Mouse (Mus musculus): ENCODE measurements around the gene Stk35.

Gene Stk35
- long read RNA-seq, experiment 1, full-length matches to known transcripts: 1 of 1 reads
- long read RNA-seq, experiment 1, partial matches to known transcripts: 0 of 1 reads
- long read RNA-seq, experiment 1, other reads (novel, unspliced or antisense): 0 of 1 reads
- long read RNA-seq, experiment 2, partial matches to known transcripts: 1 of 4 reads
- long read RNA-seq, experiment 2, other reads (novel, unspliced or antisense): 0 of 4 reads

DNA sequence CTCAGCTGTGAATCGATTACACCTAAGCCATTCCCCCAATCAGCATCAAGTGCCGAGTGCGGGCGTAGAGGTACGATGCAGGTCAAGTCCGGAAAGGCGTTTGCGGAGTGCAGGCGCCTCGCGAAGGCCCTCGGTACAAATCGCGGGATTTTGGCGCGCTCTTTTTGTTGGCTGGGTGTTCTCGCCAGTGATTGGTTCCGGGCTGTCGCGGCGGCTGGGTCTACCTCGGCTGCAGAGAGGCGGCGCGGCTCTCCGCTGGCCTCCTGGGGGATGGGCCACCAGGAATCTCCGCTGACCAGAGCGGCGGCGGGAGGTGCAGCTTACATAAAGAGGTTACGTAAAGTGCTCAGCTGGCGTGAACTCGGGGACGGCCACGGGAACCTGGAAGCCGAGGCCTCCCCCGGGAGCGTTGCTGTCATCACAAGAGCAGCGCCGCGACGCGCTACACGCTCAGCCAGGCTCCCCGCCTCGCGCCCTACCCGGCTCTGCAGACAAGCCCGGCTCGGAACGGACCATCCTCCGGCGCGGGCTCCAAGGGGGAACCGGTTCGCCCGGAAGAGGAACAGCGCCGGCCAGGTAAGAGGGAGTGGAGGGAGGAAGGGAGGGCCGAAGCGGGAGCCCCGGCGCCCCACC, at the start of gene Stk35:
Gene Stk35 (plus strand): TSS at position 247 of the 633 bp plus-strand sequence.
- intact Hi-C loops (cut with DNase I): loop anchor here (5.0 kb wide), 1 partner anchor 72 kb away; no protein-coding TSS in a partner anchor

DNA sequence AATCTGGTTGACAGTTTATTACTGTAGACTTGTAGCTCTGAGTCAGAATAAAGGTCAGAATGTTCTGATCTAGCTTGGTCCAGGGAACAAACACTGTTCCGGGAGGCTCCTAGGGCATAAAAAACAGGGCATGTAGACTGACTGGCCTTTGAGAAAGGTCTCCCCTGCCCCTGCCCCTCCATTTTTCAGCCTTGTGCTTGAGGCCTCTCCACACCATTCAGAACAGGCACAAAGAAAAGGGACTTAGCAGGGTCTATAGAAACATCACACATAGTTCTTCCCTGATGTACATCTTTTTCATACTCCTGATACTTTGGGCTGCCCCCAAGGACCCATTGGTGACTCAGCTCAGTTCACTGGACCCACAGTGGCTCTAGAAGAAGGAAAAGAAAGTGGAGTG, 18.3 kb upstream of the Stk35 start:
- intact Hi-C loops (cut with DNase I): no loop called here

DNA sequence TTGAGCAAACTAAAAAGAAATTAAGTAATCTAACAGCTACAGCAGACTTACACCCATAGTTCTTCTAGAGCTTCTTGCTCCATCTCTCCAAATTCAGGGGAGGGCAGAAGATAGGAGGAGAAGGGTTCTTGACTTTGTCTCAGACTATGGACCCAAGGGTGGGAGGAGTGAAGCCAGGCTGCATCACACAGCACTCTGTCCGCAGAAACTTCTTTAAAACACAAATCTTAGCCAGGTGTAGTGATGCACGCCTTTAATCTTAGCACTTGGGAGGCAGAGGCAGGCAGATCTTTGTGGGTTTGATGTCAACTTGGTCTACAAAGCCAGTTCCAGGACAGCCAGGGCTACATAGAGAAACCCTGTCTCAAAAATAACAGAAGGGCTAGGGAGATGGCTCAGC, 3.8 kb upstream of the Stk35 start:
- intact Hi-C loops (cut with DNase I): loop anchor here (10.0 kb wide), 1 partner anchor 192 kb away; no protein-coding TSS in a partner anchor

DNA sequence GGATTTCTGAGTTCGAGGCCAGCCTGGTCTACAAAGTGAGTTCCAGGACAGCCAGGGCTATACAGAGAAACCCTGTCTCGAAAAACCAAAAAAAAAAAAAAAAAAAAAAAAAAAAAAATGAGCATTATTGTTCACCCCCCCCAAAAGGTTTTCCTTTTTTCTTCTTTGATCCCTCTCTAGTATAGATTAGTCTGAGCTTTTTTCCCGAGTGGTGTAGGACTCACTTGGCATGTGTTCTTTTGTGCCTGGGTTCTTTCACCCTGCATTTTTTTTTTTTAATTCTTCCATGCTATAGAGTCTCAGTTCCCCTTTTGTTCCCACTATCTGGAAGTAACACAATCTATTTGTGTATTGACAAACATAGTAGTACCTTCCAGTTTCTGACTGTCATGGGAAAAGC, 2.6 kb upstream of the Stk35 start:
- intact Hi-C loops (cut with DNase I): loop anchor here (10.0 kb wide), 1 partner anchor 193 kb away; no protein-coding TSS in a partner anchor

DNA sequence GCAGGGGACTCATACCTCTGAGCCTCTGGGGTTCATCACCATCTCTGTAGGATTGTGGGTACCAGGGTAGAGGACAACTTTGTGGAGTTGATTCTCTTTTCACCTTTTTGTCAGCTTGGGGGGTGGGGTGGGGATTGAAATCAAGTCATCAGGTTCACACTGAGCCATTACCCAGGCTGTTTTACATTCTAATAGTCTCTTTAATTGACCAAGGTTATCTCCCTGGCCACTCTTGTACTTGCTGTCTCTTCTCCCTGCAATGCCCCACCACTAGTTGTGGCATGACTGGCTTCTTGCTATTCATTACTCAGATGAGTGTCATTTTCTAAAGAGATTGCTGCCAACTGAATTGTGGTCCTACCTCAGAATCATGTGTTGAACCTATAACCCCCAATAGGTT, 1.9 kb upstream of the Stk35 start:
- intact Hi-C loops (cut with DNase I): loop anchor here (10.0 kb wide), 1 partner anchor 194 kb away; no protein-coding TSS in a partner anchor

DNA sequence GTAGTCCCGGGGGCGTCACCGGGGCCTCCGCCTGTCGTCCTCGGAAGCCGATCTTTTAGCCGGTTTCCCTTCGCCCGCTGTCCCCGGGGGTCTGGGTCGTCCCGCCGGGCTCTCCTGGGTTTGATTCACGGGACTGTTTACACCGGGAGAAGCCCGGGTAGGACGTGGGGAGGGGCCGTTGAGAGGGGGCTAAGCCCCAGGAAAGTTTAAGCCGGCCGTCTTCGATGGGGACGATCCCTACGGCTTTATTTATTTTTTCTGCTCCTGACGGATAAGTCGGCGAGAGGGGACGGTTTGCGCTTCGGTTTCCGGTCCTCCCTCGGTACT, 550 bp downstream of the Stk35 start:
- intact Hi-C loops (cut with DNase I): loop anchor here (5.0 kb wide), 1 partner anchor 71 kb away; no protein-coding TSS in a partner anchor

DNA sequence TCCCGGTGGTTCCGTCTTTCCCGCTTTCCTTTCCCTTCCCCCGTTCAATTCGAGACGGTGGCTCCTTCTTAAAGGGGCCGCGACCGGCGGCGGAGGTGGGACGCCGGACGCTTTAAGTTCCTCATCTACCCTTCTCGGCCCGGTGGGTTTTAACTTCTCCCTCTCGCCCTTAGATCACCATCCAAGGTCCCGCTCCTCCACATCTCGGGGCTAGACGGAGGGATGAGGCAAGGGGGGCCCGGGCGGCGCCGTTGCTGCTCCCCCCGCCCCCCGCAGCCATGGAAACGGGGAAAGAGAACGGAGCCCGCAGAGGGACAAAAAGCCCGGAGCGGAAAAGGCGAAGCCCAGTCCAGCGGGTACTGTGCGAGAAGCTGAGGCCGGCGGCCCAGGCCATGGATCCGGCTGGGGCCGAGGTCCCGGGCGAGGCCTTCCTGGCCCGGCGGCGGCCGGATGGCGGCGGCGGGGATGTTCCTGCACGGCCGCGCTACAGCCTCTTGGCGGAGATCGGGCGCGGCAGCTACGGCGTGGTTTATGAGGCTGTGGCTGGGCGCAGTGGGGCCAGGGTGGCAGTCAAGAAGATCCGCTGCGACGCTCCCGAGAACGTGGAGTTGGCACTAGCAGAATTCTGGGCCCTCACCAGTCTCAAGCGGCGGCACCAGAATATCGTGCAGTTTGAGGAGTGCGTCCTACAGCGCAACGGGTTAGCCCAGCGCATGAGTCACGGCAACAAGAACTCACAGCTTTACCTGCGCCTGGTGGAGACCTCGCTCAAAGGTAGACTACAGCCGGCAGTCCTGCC, 1.1 kb downstream of the Stk35 start:
- intact Hi-C loops (cut with DNase I): loop anchor here (5.0 kb wide), 1 partner anchor 71 kb away; no protein-coding TSS in a partner anchor

DNA sequence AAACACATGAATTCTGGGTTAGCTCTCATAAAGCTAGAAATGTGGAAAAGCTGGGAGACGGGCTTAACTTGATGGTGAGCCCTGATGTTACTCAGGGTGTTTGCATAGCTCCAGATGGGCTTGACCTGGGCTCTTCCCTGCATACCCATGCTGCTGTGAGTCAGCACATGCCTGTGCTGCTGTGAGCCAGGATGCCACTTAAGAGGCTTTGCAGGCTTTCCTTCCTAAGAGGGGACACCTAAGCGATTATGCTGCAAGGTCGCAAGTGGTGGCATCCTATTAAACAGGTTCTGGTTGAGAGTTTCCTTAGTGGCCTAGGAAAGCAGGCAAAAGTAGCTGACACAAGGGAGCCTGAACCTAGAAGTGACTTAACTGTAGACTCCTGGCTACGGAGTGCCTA, 5.2 kb downstream of the Stk35 start:
- intact Hi-C loops (cut with DNase I): no loop called here

DNA sequence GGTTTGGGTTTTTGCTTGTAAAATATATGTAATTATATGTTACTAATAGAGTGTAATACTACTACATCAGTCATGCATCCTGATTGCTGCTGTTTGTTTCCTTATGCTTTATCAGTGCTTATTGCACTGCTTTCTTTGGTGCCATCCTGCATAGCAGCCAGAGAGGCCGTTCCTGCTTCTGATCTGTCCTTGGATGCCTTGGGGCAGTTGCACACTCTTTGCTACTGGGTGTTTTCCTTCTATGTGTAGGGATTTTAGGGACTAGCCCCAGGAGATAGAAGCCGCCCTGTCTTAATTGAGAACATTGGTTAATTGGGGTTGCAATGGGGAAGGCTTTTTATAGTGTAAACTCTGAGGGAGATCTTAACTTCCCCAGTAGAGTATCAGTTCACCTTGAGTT, 6.2 kb downstream of the Stk35 start:
- intact Hi-C loops (cut with DNase I): no loop called here

DNA sequence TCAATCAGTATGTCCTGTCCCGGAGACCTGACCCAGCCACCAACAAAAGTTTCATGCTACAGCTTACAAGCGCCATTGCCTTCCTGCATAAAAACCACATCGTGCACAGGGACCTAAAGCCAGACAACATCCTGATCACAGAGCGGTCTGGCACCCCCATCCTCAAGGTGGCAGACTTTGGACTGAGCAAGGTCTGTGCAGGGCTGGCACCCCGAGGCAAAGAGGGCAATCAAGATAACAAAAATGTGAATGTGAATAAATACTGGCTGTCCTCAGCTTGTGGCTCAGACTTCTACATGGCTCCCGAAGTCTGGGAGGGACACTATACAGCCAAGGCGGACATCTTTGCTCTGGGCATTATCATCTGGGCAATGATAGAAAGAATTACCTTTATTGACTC, 10.2 kb downstream of the Stk35 start:
- intact Hi-C loops (cut with DNase I): no loop called here

DNA sequence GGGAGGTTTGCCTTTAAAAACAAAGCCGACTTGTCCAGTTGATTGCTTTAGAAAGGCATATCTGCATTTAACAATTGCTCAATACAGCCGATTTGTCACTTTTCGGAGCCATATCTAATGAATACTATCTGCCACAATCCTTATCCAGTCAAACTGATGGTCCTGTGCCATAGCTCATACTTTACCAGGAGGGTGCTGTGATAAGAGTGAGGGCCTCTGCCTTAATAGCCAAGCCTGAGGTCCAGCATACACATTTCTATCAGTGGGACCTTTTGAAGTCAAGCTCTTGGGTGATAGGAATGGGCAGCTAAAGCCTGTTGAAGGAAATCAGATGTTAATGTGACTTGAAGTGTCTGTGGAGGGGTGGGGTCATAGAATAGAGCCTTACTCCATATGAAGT, 13.7 kb downstream of the Stk35 start:
- intact Hi-C loops (cut with DNase I): no loop called here

DNA sequence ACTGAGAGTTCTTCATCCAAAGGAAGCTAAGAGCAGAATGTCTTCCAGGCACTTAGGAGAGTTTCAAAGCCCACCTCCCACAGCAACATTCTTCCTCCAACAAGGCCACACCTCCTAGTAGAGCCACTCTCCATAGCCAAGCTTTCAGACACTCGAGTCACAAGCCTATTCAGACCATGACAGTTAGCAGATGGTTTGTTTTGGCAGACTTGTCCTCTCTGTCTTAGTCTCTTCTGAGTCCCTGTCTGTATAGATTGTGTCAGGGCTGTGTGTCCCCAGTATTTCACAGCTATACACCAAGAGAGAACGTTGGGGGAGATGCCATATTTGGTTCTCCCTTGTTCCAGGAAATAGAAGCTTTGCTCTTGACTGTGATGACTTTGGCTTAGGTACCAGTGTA, 14.8 kb downstream of the Stk35 start:
- intact Hi-C loops (cut with DNase I): no loop called here

DNA sequence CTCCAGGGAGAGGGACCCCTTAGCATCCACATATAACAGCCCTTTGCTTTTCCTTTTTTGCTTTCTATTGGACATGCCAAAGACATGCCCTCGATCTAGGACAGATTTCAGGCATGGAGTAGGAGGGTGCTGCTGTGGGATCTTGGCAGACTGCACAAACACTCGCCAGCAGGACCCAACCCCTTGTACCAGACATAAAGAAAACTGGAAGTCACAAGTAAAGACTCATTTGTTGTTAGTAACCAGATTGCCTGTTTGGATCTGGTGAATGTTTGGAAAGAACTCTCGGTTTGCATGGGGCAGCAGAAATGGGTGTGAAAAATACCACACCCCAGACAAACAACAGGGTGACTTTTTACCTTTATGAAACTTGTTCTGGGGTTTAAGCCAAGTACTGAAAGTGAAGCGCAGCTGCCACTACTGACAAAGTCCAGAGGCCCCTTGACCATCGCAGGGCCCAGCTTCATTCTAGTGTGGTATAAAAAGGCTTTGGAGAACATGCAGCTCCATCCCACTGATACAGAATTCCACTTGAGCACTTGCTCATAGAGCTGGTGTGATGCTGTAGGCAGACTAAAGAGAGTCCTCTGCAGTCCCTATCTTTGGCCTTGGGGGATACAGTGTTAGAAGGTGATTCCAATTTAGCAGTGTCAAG, 17.4 kb downstream of the Stk35 start:
- intact Hi-C loops (cut with DNase I): no loop called here

DNA sequence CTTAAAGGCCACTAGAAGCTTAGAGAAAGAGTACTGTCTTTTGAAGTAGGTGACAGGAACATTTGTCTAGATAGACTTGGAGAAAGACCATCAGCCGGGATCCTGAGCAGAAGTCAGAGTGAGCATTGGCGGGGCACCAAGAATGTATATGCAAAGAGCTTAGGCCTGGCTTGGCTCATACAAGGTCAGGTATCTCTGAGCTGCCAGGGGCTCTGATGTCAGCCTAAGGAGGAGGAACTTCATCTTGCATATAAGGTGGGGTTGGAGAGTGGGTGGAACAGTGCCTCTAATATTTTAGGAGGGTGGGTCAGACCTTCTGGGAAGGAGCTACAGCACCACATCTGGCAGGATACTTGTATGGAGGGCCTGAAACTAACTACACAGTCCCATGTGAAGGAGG, 18.6 kb downstream of the Stk35 start:
- intact Hi-C loops (cut with DNase I): no loop called here

DNA sequence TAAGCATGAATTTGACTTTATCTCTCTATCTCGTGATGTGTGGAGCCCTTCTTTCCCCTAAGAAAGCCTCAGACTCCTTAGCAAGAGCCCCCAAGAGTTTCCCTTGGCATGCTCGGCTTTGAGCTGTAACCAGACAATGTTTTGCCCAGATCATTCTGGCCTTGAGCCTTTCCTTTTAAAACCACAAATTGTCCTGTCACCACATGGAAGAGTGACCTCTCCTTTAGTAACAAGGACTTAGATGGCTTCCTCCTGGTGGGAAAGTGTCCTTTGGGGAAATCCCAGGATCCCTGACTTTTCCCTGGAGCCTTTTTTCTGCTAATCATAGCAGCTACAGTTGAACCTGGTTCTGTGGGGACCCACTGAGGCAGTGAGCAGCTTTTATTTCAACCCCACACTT, 19.2 kb downstream of the Stk35 start:
- intact Hi-C loops (cut with DNase I): no loop called here

DNA sequence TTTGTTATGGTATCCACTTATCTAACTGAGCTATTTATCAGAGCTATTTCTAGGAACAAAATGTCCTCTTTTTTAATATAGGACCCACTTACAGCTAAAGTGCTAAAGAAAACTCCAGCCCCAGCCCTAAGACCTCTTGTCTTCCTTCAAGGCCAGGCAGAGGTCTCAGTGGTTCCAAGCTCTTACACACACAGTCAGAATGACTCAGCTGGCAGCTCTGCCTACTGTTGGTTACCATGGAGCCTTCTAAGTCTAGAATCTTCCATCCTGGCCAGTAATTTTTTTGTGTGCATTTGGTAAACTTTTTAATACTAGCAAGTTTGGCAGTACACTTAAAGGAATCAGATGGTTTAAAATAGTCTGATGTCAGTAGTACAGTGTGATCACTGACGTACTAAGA, 19.6 kb downstream of the Stk35 start:
- intact Hi-C loops (cut with DNase I): no loop called here

DNA sequence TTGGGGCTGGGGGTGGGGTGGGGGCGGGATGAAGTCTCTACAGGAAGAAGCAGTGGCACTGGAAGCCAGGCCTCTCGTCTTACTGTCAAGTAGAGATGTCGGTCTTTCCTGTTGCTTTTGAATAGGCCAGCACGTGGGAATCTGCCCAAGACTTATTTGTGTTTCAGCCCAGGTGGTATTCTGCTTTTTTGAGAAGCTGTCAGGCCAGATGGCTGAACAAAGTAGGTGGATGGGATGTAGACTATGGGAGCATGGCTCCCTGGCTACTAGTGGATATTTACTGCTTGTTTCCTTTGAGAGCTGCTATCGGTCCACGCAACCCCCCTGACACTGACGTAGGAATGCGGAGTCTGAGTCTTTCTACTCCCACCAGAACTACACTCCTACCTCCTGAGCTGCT, 20.7 kb downstream of the Stk35 start:
- intact Hi-C loops (cut with DNase I): no loop called here

DNA sequence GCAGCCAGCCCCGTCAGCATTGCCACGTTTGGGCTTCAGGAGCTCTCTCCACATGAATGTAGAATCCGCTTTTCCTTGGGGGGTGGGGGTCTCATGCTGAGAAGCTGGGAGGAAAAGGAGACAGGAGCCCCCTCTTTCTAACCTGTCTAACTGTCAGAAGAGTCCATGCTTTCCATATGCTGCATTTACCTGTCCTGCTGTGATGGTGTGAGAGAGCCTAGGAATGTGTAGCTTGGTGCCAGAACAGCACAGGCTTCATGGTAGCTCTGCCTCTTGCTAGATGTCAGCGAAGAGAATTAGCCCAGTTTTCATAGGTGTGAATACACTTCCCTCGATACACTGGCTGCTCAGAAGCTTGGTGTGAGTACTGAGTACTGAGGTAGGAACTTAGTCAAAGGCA, 21.3 kb downstream of the Stk35 start:
- intact Hi-C loops (cut with DNase I): no loop called here

DNA sequence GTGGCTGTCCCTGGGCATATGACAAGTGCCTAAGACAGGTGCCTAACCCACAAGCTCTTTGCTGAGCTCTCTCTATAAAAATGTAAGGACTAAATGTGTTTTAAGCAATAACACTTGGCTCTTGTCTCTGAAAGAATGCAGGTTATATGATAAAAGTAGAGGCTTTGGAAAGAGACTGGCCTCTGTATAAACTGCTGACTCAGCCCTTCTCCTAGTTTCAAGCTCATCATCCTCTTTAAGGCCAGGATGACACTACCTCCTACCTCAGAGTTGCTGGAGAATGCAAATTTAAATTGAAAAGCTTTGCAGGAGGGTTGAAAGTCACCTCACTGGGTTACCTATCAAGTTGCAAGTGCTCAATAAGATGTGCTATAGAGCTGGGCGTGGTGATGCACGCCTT, 23.0 kb downstream of the Stk35 start:
- intact Hi-C loops (cut with DNase I): no loop called here

DNA sequence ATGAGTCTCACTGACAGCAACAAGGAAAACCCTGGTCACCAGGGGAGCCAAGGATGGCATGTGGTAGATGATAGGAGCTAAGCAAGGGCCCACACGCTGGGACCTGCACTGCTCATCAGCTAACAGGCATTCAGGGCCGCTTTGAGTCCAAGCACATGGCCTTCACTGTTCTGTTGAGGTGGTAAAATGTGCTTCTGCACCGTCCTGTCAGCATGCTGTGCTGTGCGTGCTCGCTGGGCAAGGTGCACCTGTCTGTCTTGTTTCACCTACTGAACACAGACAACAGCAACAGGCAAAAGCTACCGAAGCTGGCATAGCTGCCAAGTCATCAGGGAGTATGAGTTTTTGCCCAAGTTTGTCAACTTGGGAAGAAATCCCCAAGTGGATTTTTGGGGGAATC, 23.9 kb downstream of the Stk35 start:
- intact Hi-C loops (cut with DNase I): no loop called here

DNA sequence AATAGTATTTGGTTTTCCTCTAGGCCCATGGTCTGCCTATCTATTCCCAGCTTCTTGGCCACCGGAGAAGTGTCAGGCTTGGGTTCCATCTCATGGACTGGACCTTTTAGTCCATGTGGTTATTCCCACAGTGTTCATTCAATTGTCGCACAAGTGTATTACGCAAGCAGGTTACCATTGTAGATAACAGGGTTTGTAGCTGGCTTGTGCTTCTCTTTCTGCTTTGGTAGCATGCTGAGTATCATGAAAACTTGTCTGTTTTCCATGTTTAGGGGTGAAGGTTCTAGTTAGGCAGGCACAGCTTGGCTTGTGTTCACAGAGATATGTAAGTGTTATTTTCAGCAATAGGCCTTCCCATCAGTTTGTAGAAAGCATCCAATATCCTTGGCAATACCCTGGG, 25.8 kb downstream of the Stk35 start:
- intact Hi-C loops (cut with DNase I): no loop called here

DNA sequence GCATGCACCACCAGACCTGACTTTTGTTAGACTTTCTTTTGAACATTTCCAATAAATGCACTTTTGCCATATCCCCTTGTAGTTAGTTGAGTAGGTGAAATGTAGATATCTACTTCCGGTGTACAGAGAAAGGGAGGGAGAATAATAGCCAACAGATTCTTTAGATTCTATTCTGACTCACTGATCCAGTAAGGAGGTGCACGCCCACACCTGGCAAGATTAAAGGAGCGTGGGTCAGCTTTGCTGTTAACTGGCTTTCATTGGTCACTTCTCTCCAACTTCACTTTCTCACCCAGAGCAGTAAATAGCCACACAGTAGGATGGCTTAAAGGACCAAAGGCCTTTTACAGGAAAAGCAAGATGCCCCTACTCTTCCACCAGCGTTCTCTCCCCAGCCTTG, 32.7 kb downstream of the Stk35 start:
- intact Hi-C loops (cut with DNase I): no loop called here
